7 mouse cellular contexts compared by ENCODE assay signal in the genomic region with DNA sequence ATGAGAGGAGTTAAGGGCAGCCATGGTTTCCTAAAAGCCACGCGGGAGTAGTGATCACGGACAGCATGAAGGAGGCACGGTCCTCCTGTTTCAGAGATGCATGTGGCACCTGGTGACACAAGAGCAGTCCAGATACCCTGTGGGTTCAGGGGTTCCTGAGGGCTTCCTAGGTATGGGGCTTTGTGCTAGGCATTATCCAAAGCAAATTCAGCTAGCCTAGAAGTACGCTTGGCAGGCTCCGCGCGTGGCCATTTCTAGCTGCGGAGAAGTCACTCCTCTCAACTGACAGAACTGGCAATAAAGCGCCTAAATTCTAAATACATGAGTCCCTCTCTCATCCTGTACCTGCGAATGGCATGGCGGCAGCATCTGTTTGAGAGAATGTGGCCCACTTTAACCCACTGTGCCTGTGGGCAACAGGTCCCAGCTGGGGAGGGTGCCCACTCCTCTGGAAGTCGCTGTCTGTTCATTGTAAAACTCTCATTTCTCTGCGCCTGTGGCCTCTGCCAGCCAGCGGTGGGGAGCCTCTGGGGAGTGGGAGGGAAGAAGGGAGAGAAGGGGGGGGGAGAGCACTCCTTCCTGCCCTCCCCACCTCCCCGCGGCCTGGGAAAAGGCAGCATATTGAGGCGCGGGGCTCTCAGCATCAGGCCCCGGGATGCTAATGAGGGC. TPM values are rescaled to one million over a fixed set of nuclear protein-coding genes. Genes with fewer than 3 reads are reported as not detected.
DNase-seq lines count a peak whose midpoint lies in the region; ATAC-seq lines count a peak whose summit lies in the region.

No protein-coding gene starts in this region.

- H3K9ac ChIP-seq in lung, embryonic 16.5 days (ENCODE audit: low read length): peak overlapping the region; percentile 46; the same call in 1 of the 2 replicates
- H3K9ac ChIP-seq in embryonic facial prominence, embryonic 14.5 days (ENCODE audit: low read depth, low read length): peak overlapping the region; percentile 59
- H3K9ac ChIP-seq in intestine, embryonic 14.5 days (ENCODE audit: low read length): no peak overlapping the region
- peak overlapping the region; percentile 92 for H3K9ac ChIP-seq in neural tube, embryonic 13.5 days

- H3K36me3 ChIP-seq in lung, embryonic 16.5 days (ENCODE audit: control insufficient read depth, insufficient read depth, low read length): no peaks in the 10 kb centered on the region
- H3K36me3 ChIP-seq in embryonic facial prominence, embryonic 14.5 days (ENCODE audit: control insufficient read depth, insufficient read depth, low read length): no peaks in the 10 kb centered on the region
- no peaks in the 10 kb centered on the region for H3K36me3 ChIP-seq in intestine, embryonic 14.5 days (ENCODE audit: control insufficient read depth, insufficient read depth, low read length)
- H3K36me3 ChIP-seq in neural tube, embryonic 13.5 days: no peaks in the 10 kb centered on the region

- H3K4me2 ChIP-seq in lung, embryonic 16.5 days (ENCODE audit: low read depth, low read length): peak overlapping the region; percentile 70
- H3K4me2 ChIP-seq in embryonic facial prominence, embryonic 14.5 days (ENCODE audit: low read depth, low read length): peak overlapping the region; percentile 83
- H3K4me2 ChIP-seq in intestine, embryonic 14.5 days (ENCODE audit: low read length): peak overlapping the region; percentile 59
- peak overlapping the region; percentile 90 for H3K4me2 ChIP-seq in neural tube, embryonic 13.5 days

- ATAC-seq in lung, embryonic 16.5 days (ENCODE audit: low read depth): no peak
- ATAC-seq in embryonic facial prominence, embryonic 14.5 days (ENCODE audit: low read depth): no peak; the same call in 1 of the 2 replicates
- no peak for ATAC-seq in intestine, embryonic 14.5 days (replicated peaks; ENCODE audit: low FRiP score, low TSS enrichment, low read depth)
- ATAC-seq in neural tube, embryonic 13.5 days (ENCODE audit: low read depth): peak; percentile 47

- H3K4me3 ChIP-seq in lung, embryonic 16.5 days (ENCODE audit: low read length): peak overlapping the region; percentile 49
- peak overlapping the region; percentile 46 for H3K4me3 ChIP-seq in embryonic facial prominence, embryonic 14.5 days (ENCODE audit: low read depth, low read length)
- peak overlapping the region; percentile 33 for H3K4me3 ChIP-seq in intestine, embryonic 14.5 days (ENCODE audit: low read depth, low read length)
- H3K4me3 ChIP-seq in neural tube, embryonic 13.5 days: peak overlapping the region; percentile 86

- peaks cover 29% of the 10 kb centered on the region for H3K4me1 ChIP-seq in lung, embryonic 16.5 days (replicated peaks; ENCODE audit: control insufficient read depth, insufficient read depth, low read length)
- H3K4me1 ChIP-seq in embryonic facial prominence, embryonic 14.5 days (ENCODE audit: control insufficient read depth, insufficient read depth, low read length): peaks cover 45% of the 10 kb centered on the region
- peaks cover 37% of the 10 kb centered on the region for H3K4me1 ChIP-seq in intestine, embryonic 14.5 days (replicated peaks; ENCODE audit: control insufficient read depth, insufficient read depth, low read length)
- H3K4me1 ChIP-seq in neural tube, embryonic 13.5 days (replicated peaks): peaks cover 78% of the 10 kb centered on the region

- WGBS in lung, embryonic 16.5 days: 26% methylated on average over 20 of the region's 20 CpGs
- 29% methylated on average over 16 of the region's 20 CpGs for WGBS in embryonic facial prominence, embryonic 14.5 days
- WGBS in intestine, embryonic 14.5 days: 27% methylated on average over 20 of the region's 20 CpGs
- WGBS in neural tube, embryonic 13.5 days: 10% methylated on average over 20 of the region's 20 CpGs

- DNase-seq in lung, postnatal 14 days: no peak
- DNase-seq in embryonic facial prominence, embryonic 14.5 days (ENCODE audit: low spot score): no peak
- DNase-seq in intestine, embryonic 14.5 days (ENCODE audit: low spot score): no peak
- DNase-seq in adrenal gland, postnatal 14 days: no peak
- no peak for DNase-seq in spleen, postnatal 36 days (ENCODE audit: low spot score in 2 of 2)

- no peak overlapping the region for H3K27ac ChIP-seq in lung, embryonic 16.5 days (ENCODE audit: low read length)
- H3K27ac ChIP-seq in embryonic facial prominence, embryonic 14.5 days (replicated peaks; ENCODE audit: low read depth, low read length): no peak overlapping the region
- no peak overlapping the region for H3K27ac ChIP-seq in intestine, embryonic 14.5 days (ENCODE audit: low read depth)
- peak overlapping the region; percentile 97 for H3K27ac ChIP-seq in neural tube, embryonic 13.5 days (replicated peaks)

- peaks cover 58% of the 10 kb centered on the region for H3K27me3 ChIP-seq in lung, embryonic 16.5 days (ENCODE audit: control insufficient read depth, insufficient read depth, low read depth, low read length)
- H3K27me3 ChIP-seq in embryonic facial prominence, embryonic 14.5 days (replicated peaks; ENCODE audit: control insufficient read depth, insufficient read depth, low read length): peaks cover 73% of the 10 kb centered on the region
- H3K27me3 ChIP-seq in intestine, embryonic 14.5 days (replicated peaks; ENCODE audit: control insufficient read depth, insufficient read depth, low read length): peaks cover 66% of the 10 kb centered on the region
- H3K27me3 ChIP-seq in neural tube, embryonic 13.5 days: peaks cover 23% of the 10 kb centered on the region

- no peaks in the 10 kb centered on the region for H3K9me3 ChIP-seq in lung, embryonic 16.5 days (ENCODE audit: control insufficient read depth, low read length)
- H3K9me3 ChIP-seq in embryonic facial prominence, embryonic 14.5 days (ENCODE audit: control insufficient read depth, low read length): no peaks in the 10 kb centered on the region
- H3K9me3 ChIP-seq in intestine, embryonic 14.5 days (ENCODE audit: control insufficient read depth, low read length): no peaks in the 10 kb centered on the region
- no peaks in the 10 kb centered on the region for H3K9me3 ChIP-seq in neural tube, embryonic 13.5 days

RNA-seq across cellular contexts. Expression of a gene that starts 0.6 kb away (rescaled TPM):
- polyA plus RNA-seq in lung, embryonic 16.5 days (2015; fragmentation: Nextera tagmentation; extraction: Ambion mirVana): 0.54 and 0.55 TPM in 2 replicates
- polyA plus RNA-seq in embryonic facial prominence, embryonic 14.5 days (2014; fragmentation: Nextera tagmentation; extraction: Ambion mirVana): 2.1 and 2.8 TPM in 2 replicates
- polyA plus RNA-seq in intestine, embryonic 14.5 days (2014; fragmentation: Nextera tagmentation; extraction: Ambion mirVana): 1.8 and 2.3 TPM in 2 replicates
- 119 and 125 TPM in 2 replicates for polyA plus RNA-seq in neural tube, embryonic 13.5 days (2015; fragmentation: Nextera tagmentation; extraction: Ambion mirVana)
- not detected in 2 replicates for total RNA-seq in adrenal gland, postnatal 14 days (2021)

RNA-seq across cellular contexts. Expression of a gene that starts 3.8 kb away (rescaled TPM):
- polyA plus RNA-seq in lung, embryonic 16.5 days (2015; fragmentation: Nextera tagmentation; extraction: Ambion mirVana): 47.3 and 48.4 TPM in 2 replicates
- 34.5 and 38.8 TPM in 2 replicates for polyA plus RNA-seq in embryonic facial prominence, embryonic 14.5 days (2014; fragmentation: Nextera tagmentation; extraction: Ambion mirVana)
- 45.4 and 46.7 TPM in 2 replicates for polyA plus RNA-seq in intestine, embryonic 14.5 days (2014; fragmentation: Nextera tagmentation; extraction: Ambion mirVana)
- polyA plus RNA-seq in neural tube, embryonic 13.5 days (2015; fragmentation: Nextera tagmentation; extraction: Ambion mirVana): 36.6 and 36.8 TPM in 2 replicates
- total RNA-seq in adrenal gland, postnatal 14 days (2021): 27.9 and 30.2 TPM in 2 replicates

RNA-seq across cellular contexts. Expression of a gene that starts 31.8 kb away (rescaled TPM):
- polyA plus RNA-seq in lung, embryonic 16.5 days (2015; fragmentation: Nextera tagmentation; extraction: Ambion mirVana): 1.7 and 1.9 TPM in 2 replicates
- polyA plus RNA-seq in embryonic facial prominence, embryonic 14.5 days (2014; fragmentation: Nextera tagmentation; extraction: Ambion mirVana): 0.98 and 1.3 TPM in 2 replicates
- polyA plus RNA-seq in intestine, embryonic 14.5 days (2014; fragmentation: Nextera tagmentation; extraction: Ambion mirVana): 1.5 and 1.6 TPM in 2 replicates
- polyA plus RNA-seq in neural tube, embryonic 13.5 days (2015; fragmentation: Nextera tagmentation; extraction: Ambion mirVana): 0.54 TPM in 1 of 2 replicates, not detected in the other
- 8.3 and 10.6 TPM in 2 replicates for total RNA-seq in adrenal gland, postnatal 14 days (2021)

Comparison
In these comparisons a context has a peak if more than half of its experiments do, and no peak if none do; other contexts are left out.
1. H3K4me3 ChIP-seq: peak in every context shown above with its lines; median percentile 86 in neural tube, embryonic 13.5 days; 49 in lung, embryonic 16.5 days; 46 in embryonic facial prominence, embryonic 14.5 days; 33 in intestine, embryonic 14.5 days.
2. RNA of a gene that starts 0.6 kb away (polyA plus RNA-seq): 119 to 125 TPM in neural tube, embryonic 13.5 days; 2.1 to 2.8 TPM in embryonic facial prominence, embryonic 14.5 days, 1.8 to 2.3 TPM in intestine, embryonic 14.5 days and 0.54 to 0.55 TPM in lung, embryonic 16.5 days; every median in the first group is over 10 times any median in the second.
3. Peak in every context shown above with its lines, with median percentiles within 50 percentile points of each other: H3K4me2 ChIP-seq.